Mouse (Mus musculus) hindbrain, embryonic 12.5 days (tissue): ENCODE measurements around the gene Pdpk1. TPM values are rescaled to one million over a fixed set of nuclear protein-coding genes. Genes with fewer than 3 reads are reported as not detected.
"Not testable (repeated sequence)": the region's sequence is repeated elsewhere in the genome, so short reads cannot be mapped to it uniquely, and the experiment has no call there.

Experiments
- ATAC-seq: fragments of 200-750 bp; cut with Nextera tagmentation; 2 replicates; pipeline ENCODE4 v1.8.0; 2017; ENCODE audit warnings: moderate TSS enrichment; ENCODE audit not compliant: low FRiP score
- H3K27ac ChIP-seq: fragments of 300-500 bp; sonication (generic); 2 replicates; pipeline ENCODE4 v1.5.1; 2016; ENCODE audit warnings: mild to moderate bottlenecking
- H3K27me3 ChIP-seq: fragments of 300-500 bp; sonication (generic); 2 replicates; pipeline ENCODE4 v1.6.1; 2016; ENCODE audit warnings: mild to moderate bottlenecking
- H3K36me3 ChIP-seq: fragments of 300-500 bp; sonication (generic); 2 replicates; pipeline ENCODE4 v1.6.1; 2016; ENCODE audit warnings: mild to moderate bottlenecking
- H3K4me1 ChIP-seq: fragments of 300-500 bp; sonication (generic); 2 replicates; pipeline ENCODE4 v1.6.1; 2016
- H3K4me2 ChIP-seq: fragments of 300-500 bp; sonication (generic); replicated peaks from 2 replicates; pipeline ENCODE4 v1.6.1; 2016; ENCODE audit warnings: mild to moderate bottlenecking
- H3K4me3 ChIP-seq: fragments of 300-500 bp; sonication (generic); 2 replicates; pipeline ENCODE4 v1.5.1; 2016; ENCODE audit warnings: mild to moderate bottlenecking
- H3K9ac ChIP-seq: fragments of 300-500 bp; sonication (generic); 2 replicates; pipeline ENCODE4 v1.6.1; 2016; ENCODE audit warnings: mild to moderate bottlenecking, moderate library complexity
- H3K9me3 ChIP-seq: fragments of 300-500 bp; sonication (generic); replicated peaks from 2 replicates; pipeline ENCODE4 v1.6.1; 2016; ENCODE audit warnings: mild to moderate bottlenecking
- WGBS: fragments of 180-500 bp; shearing (Covaris S2); methylation state at CpG from one replicate; pipeline ENCODE4 v1.1.7; 2016; 5-methylcytosine and 5-hydroxymethylcytosine counted together
- polyA plus RNA-seq: library from polyadenylated mRNA; unstranded; fragments of >200 nt; fragmentation: Nextera tagmentation; extraction: Ambion mirVana; gene quantifications from 2 replicates; pipeline ENCODE4 v1.2.1, GENCODE M21; 2016

The Pdpk1 gene
- polyA plus RNA-seq, 1 experiment from 2014 or later = 55.2 TPM

DNA sequence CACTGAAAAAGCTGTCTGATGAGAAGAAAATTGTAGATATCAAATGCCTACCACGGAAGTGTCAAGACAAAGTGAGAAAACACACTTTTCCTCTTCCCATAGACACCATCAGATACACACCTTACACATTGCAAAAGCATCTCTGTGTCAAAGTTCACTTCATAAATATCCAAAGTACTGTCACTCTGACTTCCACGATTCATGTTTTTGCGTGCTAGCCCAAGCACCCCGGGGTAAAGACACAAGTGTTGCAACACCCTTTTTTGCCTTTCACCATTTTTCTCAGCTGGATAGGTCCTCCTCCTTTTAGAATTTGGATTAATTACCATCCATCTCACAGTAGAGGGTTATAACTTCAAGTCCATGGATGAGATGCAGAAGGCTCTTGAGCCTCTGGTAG is 10.8 kb downstream of the Pdpk1 start:
- H3K36me3 ChIP-seq = no peaks in the 10 kb centered on the region
- no peak overlapping the region for H3K27ac ChIP-seq
- H3K4me1 ChIP-seq = peaks cover 22% of the 10 kb centered on the region
- H3K9me3 ChIP-seq = no peaks in the 10 kb centered on the region
- peak overlapping the region; percentile 91; the same call in 1 of the 2 replicates for H3K4me3 ChIP-seq
- peak overlapping the region; percentile 88 for H3K9ac ChIP-seq
- H3K27me3 ChIP-seq = no peaks in the 10 kb centered on the region
- WGBS = 89% methylated on average over 4 of the region's 4 CpGs
- H3K4me2 ChIP-seq = peak overlapping the region; percentile 96
- no peak for ATAC-seq

DNA sequence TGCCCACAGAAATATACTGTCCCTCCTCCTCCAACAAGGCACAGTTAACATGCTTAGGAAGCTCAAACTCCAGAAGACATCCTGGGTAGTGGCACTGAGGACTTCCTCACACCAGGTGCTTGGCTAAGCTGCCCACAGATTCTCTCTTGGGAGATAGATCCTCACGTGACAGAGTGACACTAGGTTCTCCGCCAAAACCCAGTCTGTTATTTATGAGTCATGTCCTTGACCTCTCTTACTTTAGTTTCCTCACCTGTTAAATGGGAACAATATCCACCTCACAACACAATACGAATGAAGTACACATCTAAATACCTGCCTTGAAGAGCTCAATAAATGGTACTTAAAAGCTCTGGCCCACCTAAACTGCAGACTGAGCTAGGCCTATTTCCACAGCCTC is 11.5 kb downstream of the Pdpk1 start:
- peaks cover 22% of the 10 kb centered on the region for H3K4me1 ChIP-seq
- H3K4me3 ChIP-seq = no peak overlapping the region
- no peak overlapping the region for H3K27ac ChIP-seq
- no peak overlapping the region for H3K4me2 ChIP-seq
- ATAC-seq = no peak
- H3K27me3 ChIP-seq = no peaks in the 10 kb centered on the region
- H3K9ac ChIP-seq = no peak overlapping the region
- 89% methylated on average over 3 of the region's 3 CpGs for WGBS
- no peaks in the 10 kb centered on the region for H3K36me3 ChIP-seq
- H3K9me3 ChIP-seq = no peaks in the 10 kb centered on the region

DNA sequence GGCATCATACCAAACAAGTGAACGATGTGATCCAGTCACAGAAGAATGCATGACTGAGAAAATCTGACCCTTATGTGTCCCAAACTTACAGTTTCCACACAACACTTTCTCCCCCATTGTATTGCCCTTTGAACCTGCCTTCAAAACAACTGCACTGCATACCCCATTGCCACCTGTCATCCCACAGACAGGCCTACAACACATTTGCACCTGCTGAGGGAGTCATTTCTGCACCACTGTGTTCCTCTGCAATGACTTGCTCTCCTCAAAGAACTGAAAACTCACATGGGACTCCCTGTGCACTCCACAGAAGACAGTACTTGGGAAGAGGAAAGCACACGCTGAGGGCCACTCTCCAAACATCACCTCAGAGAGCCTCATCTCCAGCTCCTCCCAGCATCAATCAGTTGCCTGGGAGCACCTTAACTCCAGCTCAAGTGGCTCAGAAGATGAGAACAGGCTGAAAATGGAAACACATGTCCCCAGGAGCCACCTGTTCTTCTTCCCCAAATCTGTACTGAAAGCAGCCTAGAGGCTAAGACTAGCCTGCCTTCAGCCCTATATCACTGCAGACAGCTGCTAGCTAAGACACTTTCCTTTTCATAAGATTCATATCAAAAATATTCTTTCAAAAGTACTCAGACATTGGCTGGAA is 13.4 kb downstream of the Pdpk1 start:
- Histone ChIP-seq H3K27me3 (no peaks in the 10 kb centered on the region), H3K4me3 (no peak overlapping the region), H3K4me2 (no peak overlapping the region), H3K36me3 (no peaks in the 10 kb centered on the region), H3K27ac (no peak overlapping the region), H3K9me3 (no peaks in the 10 kb centered on the region), H3K4me1 (peaks cover 21% of the 10 kb centered on the region), H3K9ac (no peak overlapping the region)
- ATAC-seq = no peak
- WGBS = 84% methylated on average over 2 of the region's 2 CpGs

DNA sequence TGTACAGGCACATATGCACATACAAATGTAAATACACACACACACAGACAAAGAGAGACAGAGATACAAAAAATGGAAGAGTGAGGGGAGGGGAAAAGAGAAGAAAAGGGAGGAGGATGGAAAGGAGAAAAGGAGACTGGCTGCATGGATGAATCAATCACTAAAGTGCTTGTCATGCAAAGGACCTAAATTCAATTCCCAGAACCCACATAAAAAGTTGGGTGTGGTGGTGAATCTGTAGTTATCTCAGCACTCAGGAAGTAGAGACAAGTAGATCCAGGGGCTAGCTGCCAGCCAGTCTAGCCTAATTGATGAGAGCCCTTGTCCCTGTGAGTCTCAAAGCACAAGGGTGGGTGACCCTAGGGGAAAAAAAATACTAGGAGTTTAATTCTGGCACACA is 16.7 kb downstream of the Pdpk1 start:
- no peak for ATAC-seq
- Histone ChIP-seq H3K4me2 (no peak overlapping the region), H3K9ac (no peak overlapping the region), H3K9me3 (no peaks in the 10 kb centered on the region), H3K27ac (no peak overlapping the region), H3K27me3 (no peaks in the 10 kb centered on the region), H3K4me1 (0 out of 2 replicates have a peak, but pooled peaks cover 4% of the 10 kb centered on the region), H3K4me3 (no peak overlapping the region), H3K36me3 (no peaks in the 10 kb centered on the region)

DNA sequence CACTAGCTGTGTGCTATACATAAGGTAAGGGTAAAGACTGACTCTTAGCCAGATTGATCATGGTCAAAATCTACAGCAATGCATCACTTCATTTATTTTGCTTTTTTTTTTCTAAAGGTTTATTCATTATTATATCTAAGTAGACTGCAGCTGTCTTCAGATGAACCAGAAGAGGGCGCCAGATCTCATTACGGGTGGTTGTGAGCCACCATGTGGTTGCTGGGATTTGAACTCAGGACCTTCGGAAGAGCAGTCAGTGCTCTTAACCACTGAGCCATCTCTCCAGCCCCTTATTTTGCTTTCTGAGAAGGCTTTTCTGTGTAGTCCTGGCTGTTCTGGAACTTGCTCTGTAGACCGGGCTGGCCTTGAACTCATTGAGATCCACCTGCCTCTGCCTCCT is 17.8 kb downstream of the Pdpk1 start:
- H3K9ac ChIP-seq, H3K27ac ChIP-seq, ATAC-seq, H3K4me1 ChIP-seq, H3K4me2 ChIP-seq, H3K27me3 ChIP-seq, H3K4me3 ChIP-seq, H3K36me3 ChIP-seq, H3K9me3 ChIP-seq: not testable (repeated sequence)
- WGBS = 92% methylated on average over 4 of the region's 4 CpGs

DNA sequence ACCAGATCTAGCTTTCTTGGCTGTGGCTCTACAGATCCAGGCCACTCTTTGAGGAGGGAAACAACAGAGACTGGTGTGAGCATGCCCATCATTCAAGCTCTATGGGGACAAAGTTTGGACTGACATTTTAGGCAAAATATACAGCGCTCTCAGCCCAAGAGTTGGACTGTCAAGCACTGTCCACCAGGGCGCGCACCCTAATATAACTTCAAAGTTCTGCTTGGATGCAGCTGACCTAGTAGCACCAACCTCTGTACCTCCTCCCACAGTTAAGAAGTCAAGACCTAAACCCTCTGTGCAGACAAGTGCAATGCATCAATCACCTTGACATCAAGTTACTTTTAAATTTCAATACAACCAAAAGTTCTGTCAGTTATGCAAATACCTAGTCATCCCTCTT is 19.2 kb downstream of the Pdpk1 start:
- no peak for ATAC-seq

DNA sequence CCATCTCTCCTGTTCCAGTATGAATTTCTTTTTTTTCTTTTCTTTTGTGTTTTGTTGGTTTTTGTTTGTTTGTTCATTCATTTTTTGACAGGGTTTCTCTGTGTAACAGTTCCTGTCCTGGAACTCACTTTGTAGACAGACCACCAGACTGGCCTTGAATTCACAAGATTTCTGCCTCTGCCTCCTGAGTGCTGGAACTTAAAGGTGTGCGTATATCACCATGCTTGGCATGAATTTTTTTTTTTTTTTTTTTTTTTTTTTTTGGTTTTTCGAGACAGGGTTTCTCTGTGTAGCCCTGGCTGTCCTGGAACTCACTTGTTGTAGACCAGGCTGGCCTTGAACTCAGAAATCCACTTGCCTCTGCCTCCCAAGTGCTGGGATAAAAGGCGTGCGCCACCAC is 21.5 kb downstream of the Pdpk1 start:
- not testable (repeated sequence) for ATAC-seq, H3K36me3 ChIP-seq, H3K27me3 ChIP-seq, H3K9ac ChIP-seq, H3K4me2 ChIP-seq, H3K9me3 ChIP-seq, H3K4me1 ChIP-seq, H3K27ac ChIP-seq, H3K4me3 ChIP-seq
- 88% methylated on average over 4 of the region's 4 CpGs for whole genome bisulfite sequencing

More for the DNA sequence above, 19.2 kb downstream of the Pdpk1 start:
- Histone ChIP-seq H3K27me3 (no peaks in the 10 kb centered on the region), H3K4me2 (no peak overlapping the region), H3K4me3 (no peak overlapping the region), H3K4me1 (0 out of 2 replicates have a peak, but pooled peaks cover 2% of the 10 kb centered on the region), H3K9ac (no peak overlapping the region), H3K36me3 (no peaks in the 10 kb centered on the region), H3K9me3 (no peaks in the 10 kb centered on the region), H3K27ac (no peak overlapping the region)
- 86% methylated on average over 3 of the region's 3 CpGs for WGBS

DNA sequence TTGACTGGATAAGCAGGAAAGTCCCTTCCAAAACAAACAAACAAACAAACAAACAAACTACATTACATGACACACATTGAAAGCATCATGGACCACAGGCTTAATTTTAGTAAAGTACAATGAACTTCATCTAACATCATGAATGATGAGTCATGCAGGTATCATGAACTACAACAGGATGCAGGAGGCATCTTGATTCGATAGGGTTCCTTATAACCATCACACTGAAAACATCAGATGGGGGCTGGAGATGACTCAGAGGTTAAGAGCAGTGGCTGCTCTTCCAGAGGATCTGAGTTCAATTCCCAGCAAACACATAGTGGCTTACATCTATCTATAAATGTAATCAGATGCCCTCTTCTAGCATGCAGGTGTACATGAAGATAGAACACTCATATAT is 23.1 kb downstream of the Pdpk1 start:
- Histone ChIP-seq H3K9me3 (no peaks in the 10 kb centered on the region), H3K9ac (no peak overlapping the region), H3K4me3 (no peak overlapping the region), H3K27ac (no peak overlapping the region), H3K36me3 (no peaks in the 10 kb centered on the region), H3K27me3 (no peaks in the 10 kb centered on the region), H3K4me2 (no peak overlapping the region), H3K4me1 (0 out of 2 replicates have a peak, but pooled peaks cover 2% of the 10 kb centered on the region)
- no peak for ATAC-seq
- 92% methylated on average over 1 of the region's 1 CpGs for WGBS

DNA sequence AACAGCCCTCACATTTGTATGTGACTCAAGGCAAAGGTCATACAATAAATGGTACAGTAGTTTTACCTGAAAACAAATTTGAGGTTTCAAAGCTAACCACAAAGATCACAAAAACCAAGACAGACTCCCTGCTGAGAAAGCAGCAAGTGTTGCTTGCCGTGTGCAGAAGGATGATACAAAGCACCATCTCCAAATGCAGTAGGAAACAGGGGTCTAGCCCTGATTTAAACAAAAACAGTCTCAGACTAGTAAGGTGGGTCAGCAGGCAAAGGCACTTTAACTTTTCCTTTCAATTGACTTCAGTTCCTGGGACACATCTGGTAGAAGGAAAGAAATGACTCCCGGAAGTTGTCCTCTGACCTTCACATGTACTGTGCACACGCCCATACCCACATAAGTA is 23.9 kb downstream of the Pdpk1 start:
- H3K4me3 ChIP-seq = no peak overlapping the region
- no peak overlapping the region for H3K4me2 ChIP-seq
- ATAC-seq = no peak
- H3K4me1 ChIP-seq = 0 out of 2 replicates have a peak, but pooled peaks cover 2% of the 10 kb centered on the region
- no peaks in the 10 kb centered on the region for H3K9me3 ChIP-seq
- H3K27me3 ChIP-seq = no peaks in the 10 kb centered on the region
- WGBS = 77% methylated on average over 3 of the region's 3 CpGs
- no peak overlapping the region for H3K9ac ChIP-seq
- H3K36me3 ChIP-seq = no peaks in the 10 kb centered on the region
- H3K27ac ChIP-seq = no peak overlapping the region

DNA sequence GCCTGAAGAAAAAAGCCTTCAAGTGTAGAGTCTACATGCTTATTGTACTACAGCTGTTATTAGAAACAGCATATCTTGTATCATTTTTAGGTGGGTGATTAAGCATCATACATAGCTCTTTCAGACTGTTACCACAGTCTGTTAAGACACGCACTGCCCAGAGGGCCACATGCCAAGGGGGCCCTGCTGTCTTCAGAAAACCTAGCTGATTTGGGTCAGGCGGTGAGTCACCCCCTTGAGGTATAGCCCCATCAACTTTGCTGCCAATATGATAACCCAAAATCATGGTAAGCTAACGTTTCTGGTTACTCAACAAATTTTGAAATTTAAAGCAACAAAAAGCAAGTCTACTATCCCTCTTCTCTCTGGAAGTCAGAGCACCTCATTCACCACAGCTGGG is 31.3 kb downstream of the Pdpk1 start:
- Histone ChIP-seq H3K27me3 (no peaks in the 10 kb centered on the region), H3K9ac (no peak overlapping the region), H3K36me3 (no peaks in the 10 kb centered on the region), H3K9me3 (no peaks in the 10 kb centered on the region), H3K4me3 (no peak overlapping the region), H3K27ac (no peak overlapping the region), H3K4me1 (no peaks in the 10 kb centered on the region), H3K4me2 (no peak overlapping the region)
- ATAC-seq = no peak
- WGBS = 90% methylated on average over 3 of the region's 3 CpGs

DNA sequence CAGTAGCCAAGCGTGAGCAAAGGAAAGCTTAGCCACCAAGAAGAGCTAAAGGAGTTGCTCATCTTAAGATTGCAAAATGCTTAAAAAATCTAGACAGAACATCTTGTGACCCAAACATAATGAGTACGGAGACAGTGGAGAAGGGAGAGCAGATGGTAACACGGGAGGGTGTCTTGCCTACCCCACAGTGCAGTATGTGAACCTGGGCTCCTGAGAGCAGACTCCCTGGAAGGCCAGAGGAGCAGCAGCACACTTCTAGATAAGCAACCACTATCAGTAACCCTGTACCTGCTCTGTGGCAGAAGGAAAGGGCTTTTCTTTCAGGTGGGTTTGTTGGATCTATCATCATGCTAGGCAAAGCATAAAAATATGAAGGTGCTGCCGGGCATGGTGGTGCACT is 37.7 kb downstream of the Pdpk1 start:
- peaks cover 19% of the 10 kb centered on the region for H3K36me3 ChIP-seq
- H3K9me3 ChIP-seq = no peaks in the 10 kb centered on the region
- no peaks in the 10 kb centered on the region for H3K27me3 ChIP-seq
- H3K27ac ChIP-seq = no peak overlapping the region
- H3K4me3 ChIP-seq = no peak overlapping the region
- ATAC-seq = no peak
- WGBS = 92% methylated on average over 4 of the region's 4 CpGs
- H3K9ac ChIP-seq = no peak overlapping the region
- H3K4me2 ChIP-seq = no peak overlapping the region
- no peaks in the 10 kb centered on the region for H3K4me1 ChIP-seq

DNA sequence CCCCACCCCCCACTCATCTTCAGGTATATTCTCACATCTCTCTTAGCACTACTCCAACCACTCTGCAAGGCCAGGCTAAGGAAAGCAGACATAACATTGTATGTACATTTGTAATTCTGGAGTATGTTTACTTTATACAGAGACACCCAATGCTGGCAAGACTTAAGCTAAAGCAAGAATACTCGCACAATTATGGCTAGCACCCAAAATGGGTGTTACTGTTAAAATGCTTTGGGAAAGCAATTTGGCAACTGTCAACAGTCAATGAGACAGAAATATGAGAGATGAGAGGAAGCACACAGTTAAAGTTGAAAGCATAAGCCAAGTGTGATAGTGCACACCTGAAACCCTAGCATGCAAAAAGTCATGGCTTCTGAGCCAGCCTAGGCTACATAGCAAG is 39.5 kb downstream of the Pdpk1 start:
- H3K4me2 ChIP-seq = no peak overlapping the region
- H3K36me3 ChIP-seq = peaks cover 19% of the 10 kb centered on the region
- H3K9me3 ChIP-seq = no peaks in the 10 kb centered on the region
- no peak overlapping the region for H3K27ac ChIP-seq
- no peak for ATAC-seq
- H3K27me3 ChIP-seq = no peaks in the 10 kb centered on the region
- H3K4me1 ChIP-seq = no peaks in the 10 kb centered on the region
- 96% methylated on average over 1 of the region's 1 CpGs for WGBS
- no peak overlapping the region for H3K9ac ChIP-seq
- H3K4me3 ChIP-seq = no peak overlapping the region

DNA sequence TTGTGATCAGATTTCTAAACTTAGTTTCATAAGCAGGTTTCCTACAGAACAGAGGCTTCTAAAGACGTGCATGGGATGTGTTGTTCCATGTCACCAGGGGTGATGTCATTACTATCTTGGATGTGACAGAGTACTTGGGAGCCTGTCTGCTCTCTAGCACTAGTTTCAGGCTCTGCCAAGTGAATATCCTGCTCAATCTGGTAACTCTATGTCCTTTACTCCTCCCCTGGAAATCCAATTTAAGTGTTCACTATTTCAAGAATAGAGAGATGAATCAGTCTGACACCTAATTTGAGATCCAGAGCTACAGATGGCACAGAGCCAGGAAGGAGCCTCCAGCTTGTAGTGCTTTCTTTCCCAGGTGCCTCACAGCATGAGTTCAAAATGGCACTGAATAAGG is 41.8 kb downstream of the Pdpk1 start:
- WGBS = 87% methylated on average over 1 of the region's 1 CpGs
- no peak overlapping the region for H3K27ac ChIP-seq
- peaks cover 28% of the 10 kb centered on the region for H3K36me3 ChIP-seq
- H3K4me2 ChIP-seq = no peak overlapping the region
- no peaks in the 10 kb centered on the region for H3K9me3 ChIP-seq
- H3K4me1 ChIP-seq = no peaks in the 10 kb centered on the region
- no peak overlapping the region for H3K4me3 ChIP-seq
- H3K27me3 ChIP-seq = no peaks in the 10 kb centered on the region
- ATAC-seq = no peak
- no peak overlapping the region for H3K9ac ChIP-seq
